Mouse (Mus musculus): ENCODE data around the gene Lst1. TPM values are rescaled to one million over a fixed set of nuclear protein-coding genes. Genes with fewer than 3 reads are reported as not detected.

The Lst1 gene
- polyA plus RNA-seq, 1 experiment from 2014 or later = 2.0 TPM

GRCm38 (mm10) chr17:35158850-35159593 lies 29.2 kb downstream of the Lst1 start:
- 92% methylated on average over 16 of the region's 16 CpGs for WGBS

GRCm38 (mm10) chr17:35157661-35158175 lies 30.5 kb downstream of the Lst1 start:
- 90% methylated on average over 8 of the region's 8 CpGs for WGBS
- DNase-seq (ENCODE audit: low spot score) = no peak
- H3K4me3 ChIP-seq = no peak overlapping the region

More at GRCm38 (mm10) chr17:35158850-35159593, 29.2 kb downstream of the Lst1 start:
- Histone ChIP-seq H3K36me3 (peaks cover 90% of the 10 kb centered on the region), H3K27ac (no peak overlapping the region), H3K27me3 (ENCODE audit: low read depth, poor library complexity, severe bottlenecking) (no peaks in the 10 kb centered on the region), H3K4me1 (peaks cover 33% of the 10 kb centered on the region), H3K4me3 (no peak overlapping the region), H3K9me3 (replicated peaks) (no peaks in the 10 kb centered on the region)
- no peak for DNase-seq (ENCODE audit: low spot score)

DNA sequence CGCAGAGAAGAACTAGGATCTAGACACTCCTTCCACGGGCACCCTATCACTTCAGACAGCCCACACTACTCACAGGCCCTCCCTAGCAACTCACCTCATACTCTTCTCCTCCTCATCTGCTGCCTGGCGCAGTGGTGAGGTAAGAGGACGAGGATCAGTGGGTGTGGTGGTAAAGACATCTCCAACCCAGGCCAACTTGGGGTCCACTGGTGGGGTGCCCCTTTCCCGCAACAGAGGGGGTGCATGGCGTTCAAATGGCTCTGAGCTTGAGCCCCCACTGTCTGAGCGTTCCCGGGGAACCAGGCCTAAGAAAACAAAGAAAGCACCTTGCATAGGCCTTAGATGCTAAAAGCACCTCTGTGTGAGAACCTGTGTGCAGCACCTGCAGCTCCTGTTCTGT lies 31.0 kb downstream of the Lst1 start:
- 95% methylated on average over 8 of the region's 8 CpGs for WGBS
- Histone ChIP-seq H3K9me3 (replicated peaks) (no peaks in the 10 kb centered on the region), H3K4me1 (peaks cover 18% of the 10 kb centered on the region), H3K27me3 (ENCODE audit: low read depth, poor library complexity, severe bottlenecking) (no peaks in the 10 kb centered on the region), H3K36me3 (peaks cover 100% of the 10 kb centered on the region), H3K4me3 (no peak overlapping the region), H3K27ac (no peak overlapping the region)
- DNase-seq (ENCODE audit: low spot score) = no peak

More at GRCm38 (mm10) chr17:35157661-35158175, 30.5 kb downstream of the Lst1 start:
- Histone ChIP-seq H3K27me3 (ENCODE audit: low read depth, poor library complexity, severe bottlenecking) (no peaks in the 10 kb centered on the region), H3K36me3 (peaks cover 100% of the 10 kb centered on the region), H3K4me1 (peaks cover 22% of the 10 kb centered on the region), H3K27ac (no peak overlapping the region), H3K9me3 (replicated peaks) (no peaks in the 10 kb centered on the region)

GRCm38 (mm10) chr17:35156461-35157200 lies 31.6 kb downstream of the Lst1 start:
- Histone ChIP-seq H3K9me3 (replicated peaks) (no peaks in the 10 kb centered on the region), H3K4me3 (no peak overlapping the region), H3K4me1 (peaks cover 11% of the 10 kb centered on the region), H3K27ac (no peak overlapping the region), H3K36me3 (peaks cover 100% of the 10 kb centered on the region), H3K27me3 (ENCODE audit: low read depth, poor library complexity, severe bottlenecking) (no peaks in the 10 kb centered on the region)
- DNase-seq (ENCODE audit: low spot score) = no peak
- WGBS = 92% methylated on average over 33 of the region's 33 CpGs

DNA sequence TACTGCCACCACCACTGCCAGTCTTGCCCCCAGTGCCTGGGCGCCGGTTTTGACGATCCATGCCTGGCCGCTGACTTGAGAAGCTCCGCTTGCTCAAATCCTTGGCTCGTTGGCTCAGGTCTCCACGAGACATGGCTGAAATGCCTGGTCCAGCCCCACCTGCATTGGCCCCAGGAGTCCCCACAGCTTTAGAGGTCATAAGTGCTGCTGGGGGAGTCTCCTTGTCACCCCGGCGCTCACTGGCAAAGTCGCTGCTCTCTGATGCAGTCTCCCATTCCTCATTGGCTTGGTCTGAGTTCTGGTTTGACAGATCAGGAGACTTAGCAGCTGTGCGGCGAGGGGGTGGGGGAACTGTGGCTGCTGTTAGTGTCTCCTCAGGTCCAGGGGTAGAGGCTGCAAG lies 32.8 kb downstream of the Lst1 start:
- 93% methylated on average over 12 of the region's 12 CpGs for WGBS
- no peak for DNase-seq (ENCODE audit: low spot score)
- no peaks in the 10 kb centered on the region for H3K9me3 ChIP-seq (replicated peaks)
- no peaks in the 10 kb centered on the region for H3K27me3 ChIP-seq (ENCODE audit: low read depth, poor library complexity, severe bottlenecking)
- 0 out of 2 replicates have a peak overlapping the region, but pooled peaks have one; percentile 17 for H3K27ac ChIP-seq
- H3K4me3 ChIP-seq = peak overlapping the region; percentile 1; the same call in 1 of the 2 replicates
- H3K36me3 ChIP-seq = peaks cover 99% of the 10 kb centered on the region
- peaks cover 9% of the 10 kb centered on the region for H3K4me1 ChIP-seq

DNA sequence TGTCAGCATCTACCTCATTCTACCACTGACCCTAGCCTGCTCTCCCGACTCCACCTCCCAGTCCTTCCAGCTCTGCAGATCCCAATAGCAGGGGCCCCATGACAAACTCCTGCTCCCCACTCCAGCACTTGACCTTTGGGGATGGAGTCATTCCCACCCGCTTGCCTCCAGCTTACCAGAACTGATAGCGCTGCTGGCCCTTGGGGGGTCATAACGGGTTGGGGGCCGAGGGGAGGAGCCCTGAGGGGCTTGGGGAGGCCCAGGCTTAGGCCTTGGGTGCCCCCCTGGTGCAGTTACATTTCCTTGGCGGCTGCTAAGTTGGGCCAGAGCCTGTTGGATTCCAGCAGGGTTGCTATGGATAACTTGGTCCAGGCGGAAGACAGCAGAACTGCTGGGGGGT lies 33.6 kb downstream of the Lst1 start:
- Histone ChIP-seq H3K9me3 (replicated peaks) (no peaks in the 10 kb centered on the region), H3K36me3 (peaks cover 99% of the 10 kb centered on the region), H3K27ac (no peak overlapping the region), H3K27me3 (ENCODE audit: low read depth, poor library complexity, severe bottlenecking) (no peaks in the 10 kb centered on the region), H3K4me1 (peaks cover 9% of the 10 kb centered on the region), H3K4me3 (no peak overlapping the region)
- WGBS = 96% methylated on average over 7 of the region's 7 CpGs
- DNase-seq (ENCODE audit: low spot score) = no peak

DNA sequence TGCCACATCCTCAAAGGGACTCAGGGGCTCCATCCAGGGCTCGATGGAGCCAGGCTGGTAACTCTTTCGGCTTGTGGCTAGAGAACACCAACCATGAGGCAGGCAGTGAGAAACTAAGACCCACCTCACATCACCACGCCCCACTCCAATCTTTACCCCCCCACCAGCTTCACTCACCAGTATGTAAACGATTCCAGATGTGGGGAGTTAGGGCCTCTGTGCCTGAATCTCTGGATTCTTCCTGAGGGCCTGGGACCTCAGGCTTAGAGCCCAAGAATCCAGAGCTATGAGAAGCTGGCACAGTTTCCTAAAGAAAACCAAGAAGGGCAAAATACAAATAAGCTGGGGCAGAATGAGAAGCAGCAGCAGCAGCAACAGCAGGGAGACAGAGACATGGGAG lies 34.3 kb downstream of the Lst1 start:
- Histone ChIP-seq H3K9me3 (replicated peaks) (no peaks in the 10 kb centered on the region), H3K4me1 (peaks cover 9% of the 10 kb centered on the region), H3K36me3 (peaks cover 99% of the 10 kb centered on the region), H3K27ac (no peak overlapping the region), H3K4me3 (no peak overlapping the region), H3K27me3 (ENCODE audit: low read depth, poor library complexity, severe bottlenecking) (no peaks in the 10 kb centered on the region)
- DNase-seq (ENCODE audit: low spot score) = no peak
- 80% methylated on average over 4 of the region's 4 CpGs for WGBS

GRCm38 (mm10) chr17:35153077-35153476 lies 35.2 kb downstream of the Lst1 start:
- Histone ChIP-seq H3K9me3 (replicated peaks) (no peaks in the 10 kb centered on the region), H3K27me3 (ENCODE audit: low read depth, poor library complexity, severe bottlenecking) (no peaks in the 10 kb centered on the region), H3K36me3 (peaks cover 99% of the 10 kb centered on the region), H3K4me1 (peaks cover 9% of the 10 kb centered on the region), H3K4me3 (no peak overlapping the region), H3K27ac (no peak overlapping the region)
- 93% methylated on average over 9 of the region's 9 CpGs for WGBS
- DNase-seq (ENCODE audit: low spot score) = no peak

GRCm38 (mm10) chr17:35152121-35152520 lies 36.1 kb downstream of the Lst1 start:
- peaks cover 97% of the 10 kb centered on the region for H3K36me3 ChIP-seq
- no peaks in the 10 kb centered on the region for H3K9me3 ChIP-seq (replicated peaks)
- no peak overlapping the region for H3K4me3 ChIP-seq
- no peak overlapping the region for H3K27ac ChIP-seq
- H3K27me3 ChIP-seq (ENCODE audit: low read depth, poor library complexity, severe bottlenecking) = no peaks in the 10 kb centered on the region
- 96% methylated on average over 4 of the region's 4 CpGs for WGBS
- no peak for DNase-seq (ENCODE audit: low spot score)
- H3K4me1 ChIP-seq = peaks cover 9% of the 10 kb centered on the region

DNA sequence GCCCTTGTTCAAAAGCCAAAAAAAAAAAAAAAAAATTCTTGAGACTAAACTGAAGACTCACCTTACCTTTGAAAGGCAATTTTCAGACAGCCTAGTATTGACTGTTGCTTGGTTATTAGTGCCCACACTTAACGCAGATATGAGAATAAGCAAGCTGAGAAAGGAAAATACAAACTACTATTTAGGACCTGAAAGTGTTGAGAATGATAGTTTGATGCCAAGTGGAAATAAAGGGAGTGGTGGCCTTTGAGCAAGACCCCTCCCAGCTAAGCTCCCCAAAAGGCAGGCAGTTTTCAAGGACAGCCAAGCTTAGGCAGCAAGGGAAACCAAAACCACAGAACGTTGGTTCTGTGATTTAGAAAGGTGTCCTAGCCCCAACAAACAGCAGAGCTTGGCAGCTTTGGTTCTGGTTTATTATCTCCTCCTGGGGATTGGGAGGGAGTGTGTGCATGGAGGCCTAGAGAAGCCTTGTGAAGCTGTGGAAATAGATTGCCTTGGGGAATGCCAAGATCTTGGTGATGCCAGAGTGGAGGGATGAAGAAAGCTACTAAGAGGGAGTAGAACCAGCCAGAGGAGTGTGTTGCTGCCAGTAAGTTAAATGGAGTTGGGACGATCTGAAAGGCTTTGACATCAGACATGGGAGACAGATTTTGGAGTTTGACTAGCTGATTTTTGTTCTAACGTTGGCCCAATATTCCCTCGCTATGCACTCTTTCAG lies 40.2 kb downstream of the Lst1 start:
- no peaks in the 10 kb centered on the region for H3K27me3 ChIP-seq (ENCODE audit: low read depth, poor library complexity, severe bottlenecking)
- no peaks in the 10 kb centered on the region for H3K9me3 ChIP-seq (replicated peaks)
- H3K4me3 ChIP-seq = no peak overlapping the region
- H3K36me3 ChIP-seq = peaks cover 97% of the 10 kb centered on the region
- no peaks in the 10 kb centered on the region for H3K4me1 ChIP-seq
- no peak for DNase-seq (ENCODE audit: low spot score)
- H3K27ac ChIP-seq = no peak overlapping the region
- 70% methylated on average over 5 of the region's 5 CpGs for WGBS

- H3K4me3 ChIP-seq = no peak overlapping the region
- peaks cover 97% of the 10 kb centered on the region for H3K36me3 ChIP-seq
- no peaks in the 10 kb centered on the region for H3K4me1 ChIP-seq
- WGBS = 61% methylated on average over 3 of the region's 3 CpGs
- no peaks in the 10 kb centered on the region for H3K27me3 ChIP-seq (ENCODE audit: low read depth, poor library complexity, severe bottlenecking)
- DNase-seq (ENCODE audit: low spot score) = no peak
- H3K9me3 ChIP-seq (replicated peaks) = no peaks in the 10 kb centered on the region
- no peak overlapping the region for H3K27ac ChIP-seq
Measured at GRCm38 (mm10) chr17:35147348-35147747, 40.9 kb downstream of the Lst1 start.

GRCm38 (mm10) chr17:35146139-35146538 lies 42.1 kb downstream of the Lst1 start:
- Histone ChIP-seq H3K9me3 (replicated peaks) (no peaks in the 10 kb centered on the region), H3K27me3 (ENCODE audit: low read depth, poor library complexity, severe bottlenecking) (no peaks in the 10 kb centered on the region), H3K4me3 (no peak overlapping the region), H3K36me3 (peaks cover 97% of the 10 kb centered on the region), H3K4me1 (no peaks in the 10 kb centered on the region), H3K27ac (no peak overlapping the region)
- WGBS = 91% methylated on average over 5 of the region's 5 CpGs
- DNase-seq (ENCODE audit: low spot score) = no peak

Measured in limb, embryonic 10.5 days (tissue).